Mouse (Mus musculus): ENCODE data around the gene Tmem119. TPM values are rescaled to one million over a fixed set of nuclear protein-coding genes. Genes with fewer than 3 reads are reported as not detected.

Gene Tmem119
- polyA plus RNA-seq, 1 experiment = not detected

- 73% methylated on average over 13 of the region's 13 CpGs for WGBS
- Histone ChIP-seq H3K4me1 (ENCODE audit: control insufficient read depth, insufficient read depth, low read length) (peaks cover 24% of the 10 kb centered on the region), H3K4me3 (ENCODE audit: insufficient read depth, low read depth, low read length) (no peak overlapping the region), H3K27ac (ENCODE audit: insufficient read depth, low read depth, low read length) (no peak overlapping the region)
- TF ChIP-seq POLR2A (IDR thresholded peaks at IDR 0.05; ENCODE audit: insufficient read depth, low read depth, low read length) (no peak), CTCF (IDR thresholded peaks at IDR 0.05; ENCODE audit: insufficient read depth, low read depth, low read length) (no peak)
Observed at GRCm38 (mm10) chr5:113765641-113766526, 34.4 kb downstream of the Tmem119 start.

DNA sequence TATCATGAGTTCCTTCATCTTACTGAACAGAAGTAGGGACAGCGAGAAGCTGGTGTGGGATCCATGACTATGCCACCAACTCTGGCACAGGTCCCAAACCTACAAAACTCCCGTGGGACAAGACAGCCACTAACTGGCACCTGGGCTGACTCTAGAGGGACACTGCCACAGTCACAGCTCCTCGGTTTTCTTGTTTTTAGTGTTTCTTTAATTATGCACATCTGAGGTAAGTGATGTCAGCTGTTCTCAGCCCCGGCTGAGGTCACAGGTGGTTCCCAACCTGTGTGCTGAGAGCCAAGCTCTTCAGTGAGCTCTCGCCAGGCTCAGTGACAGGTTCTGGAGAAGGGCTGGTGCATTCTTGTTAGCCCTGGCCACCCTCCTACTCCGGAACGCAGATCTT is 35.9 kb downstream of the Tmem119 start:
- 81% methylated on average over 7 of the region's 7 CpGs for WGBS
- H3K27ac ChIP-seq (ENCODE audit: insufficient read depth, low read depth, low read length) = no peak overlapping the region
- H3K4me3 ChIP-seq (ENCODE audit: insufficient read depth, low read depth, low read length) = no peak overlapping the region

GRCm38 (mm10) chr5:113761585-113761984 is 38.7 kb downstream of the Tmem119 start:
- H3K4me3 ChIP-seq (ENCODE audit: insufficient read depth, low read depth, low read length) = no peak overlapping the region
- peaks cover 8% of the 10 kb centered on the region for H3K4me1 ChIP-seq (ENCODE audit: control insufficient read depth, insufficient read depth, low read length)
- no peak overlapping the region for H3K27ac ChIP-seq (ENCODE audit: insufficient read depth, low read depth, low read length)
- no peak for TF ChIP-seq POLR2A (IDR thresholded peaks at IDR 0.05; ENCODE audit: insufficient read depth, low read depth, low read length)
- 94% methylated on average over 2 of the region's 2 CpGs for WGBS

More for the DNA sequence above, 35.9 kb downstream of the Tmem119 start:
- no peak for TF ChIP-seq CTCF (IDR thresholded peaks at IDR 0.05; ENCODE audit: insufficient read depth, low read depth, low read length)
- TF ChIP-seq POLR2A (IDR thresholded peaks at IDR 0.05; ENCODE audit: insufficient read depth, low read depth, low read length) = no peak
- peaks cover 15% of the 10 kb centered on the region for H3K4me1 ChIP-seq (ENCODE audit: control insufficient read depth, insufficient read depth, low read length)

GRCm38 (mm10) chr5:113755347-113756030 is 44.8 kb downstream of the Tmem119 start:
- 75% methylated on average over 15 of the region's 15 CpGs for WGBS
- no peak overlapping the region for H3K4me3 ChIP-seq (ENCODE audit: insufficient read depth, low read depth, low read length)
- H3K4me1 ChIP-seq (ENCODE audit: control insufficient read depth, insufficient read depth, low read length) = 0 out of 2 replicates have a peak, but pooled peaks cover 2% of the 10 kb centered on the region
- H3K27ac ChIP-seq (ENCODE audit: insufficient read depth, low read depth, low read length) = no peak overlapping the region
- TF ChIP-seq POLR2A (IDR thresholded peaks at IDR 0.05; ENCODE audit: insufficient read depth, low read depth, low read length) (no peak), CTCF (IDR thresholded peaks at IDR 0.05; ENCODE audit: insufficient read depth, low read depth, low read length) (no peak)

- H3K27ac ChIP-seq (ENCODE audit: insufficient read depth, low read depth, low read length) = no peak overlapping the region
- no peaks in the 10 kb centered on the region for H3K4me1 ChIP-seq (ENCODE audit: control insufficient read depth, insufficient read depth, low read length)
- H3K4me3 ChIP-seq (ENCODE audit: insufficient read depth, low read depth, low read length) = no peak overlapping the region
- 87% methylated on average over 9 of the region's 9 CpGs for WGBS
- TF ChIP-seq POLR2A (IDR thresholded peaks at IDR 0.05; ENCODE audit: insufficient read depth, low read depth, low read length) (no peak), CTCF (IDR thresholded peaks at IDR 0.05; ENCODE audit: insufficient read depth, low read depth, low read length) (no peak)
Observed at GRCm38 (mm10) chr5:113751521-113752157, 48.7 kb downstream of the Tmem119 start.

GRCm38 (mm10) chr5:113748556-113749331 is 51.6 kb downstream of the Tmem119 start:
- Histone ChIP-seq H3K4me3 (ENCODE audit: insufficient read depth, low read depth, low read length) (no peak overlapping the region), H3K4me1 (ENCODE audit: control insufficient read depth, insufficient read depth, low read length) (no peaks in the 10 kb centered on the region), H3K27ac (ENCODE audit: insufficient read depth, low read depth, low read length) (no peak overlapping the region)
- TF ChIP-seq CTCF (IDR thresholded peaks at IDR 0.05; ENCODE audit: insufficient read depth, low read depth, low read length) = no peak
- no peak for TF ChIP-seq POLR2A (IDR thresholded peaks at IDR 0.05; ENCODE audit: insufficient read depth, low read depth, low read length)
- 92% methylated on average over 13 of the region's 13 CpGs for WGBS

GRCm38 (mm10) chr5:113747629-113748028 is 52.7 kb downstream of the Tmem119 start:
- TF ChIP-seq CTCF (IDR thresholded peaks at IDR 0.05; ENCODE audit: insufficient read depth, low read depth, low read length) (no peak), POLR2A (IDR thresholded peaks at IDR 0.05; ENCODE audit: insufficient read depth, low read depth, low read length) (no peak)
- no peak overlapping the region for H3K27ac ChIP-seq (ENCODE audit: insufficient read depth, low read depth, low read length)
- WGBS = 98% methylated on average over 5 of the region's 5 CpGs

More at GRCm38 (mm10) chr5:113747629-113748028, 52.7 kb downstream of the Tmem119 start:
- Histone ChIP-seq H3K4me3 (ENCODE audit: insufficient read depth, low read depth, low read length) (no peak overlapping the region), H3K4me1 (ENCODE audit: control insufficient read depth, insufficient read depth, low read length) (no peaks in the 10 kb centered on the region)

Other genes starting within 250 kb of the Tmem119 start
- gene Cmklr1, start 150.1 kb downstream of the Tmem119 start, polyA plus RNA-seq (2012; ENCODE audit: insufficient read depth, insufficient read length, low replicate concordance, missing spikeins) = not detected in 2 replicates
- not detected in 2 replicates for gene 1700069L16Rik, start 75.7 kb downstream of the Tmem119 start, polyA plus RNA-seq (2012; ENCODE audit: insufficient read depth, insufficient read length, low replicate concordance, missing spikeins)
- gene Ficd, start 64.7 kb downstream of the Tmem119 start, polyA plus RNA-seq (2012; ENCODE audit: insufficient read depth, insufficient read length, low replicate concordance, missing spikeins) = not detected in 2 replicates
- gene Sart3, start 28.0 kb downstream of the Tmem119 start, polyA plus RNA-seq (2012; ENCODE audit: insufficient read depth, insufficient read length, low replicate concordance, missing spikeins) = not detected in 2 replicates
- gene Iscu, start 27.8 kb downstream of the Tmem119 start, polyA plus RNA-seq (2012; ENCODE audit: insufficient read depth, insufficient read length, low replicate concordance, missing spikeins) = not detected in 2 replicates
- 486 TPM in 1 of 2 replicates, not detected in the other for gene Selplg, start 32.1 kb upstream of the Tmem119 start, polyA plus RNA-seq (2012; ENCODE audit: insufficient read depth, insufficient read length, low replicate concordance, missing spikeins)
- gene Coro1c, start 108.2 kb upstream of the Tmem119 start, polyA plus RNA-seq (2012; ENCODE audit: insufficient read depth, insufficient read length, low replicate concordance, missing spikeins) = not detected in 2 replicates
- not detected in 2 replicates for gene Ssh1, start 193.4 kb upstream of the Tmem119 start, polyA plus RNA-seq (2012; ENCODE audit: insufficient read depth, insufficient read length, low replicate concordance, missing spikeins)
- not detected in 2 replicates for gene Dao, start 203.2 kb upstream of the Tmem119 start, polyA plus RNA-seq (2012; ENCODE audit: insufficient read depth, insufficient read length, low replicate concordance, missing spikeins)